Mouse (Mus musculus) thymus, adult 18-20 months (tissue): Measurements from ENCODE around the gene Vmn1r50.
"Not testable (repeated sequence)": the region's sequence is repeated elsewhere in the genome, so short reads cannot be mapped to it uniquely, and the experiment has no call there.

Experiments used
- DNase-seq, 2 experiments: peaks; one replicate each; pipeline ENCODE4 v3.0.0; 2022; ENCODE audit warnings: mixed read lengths in 2 of 2

Gene Vmn1r50

GRCm38 (mm10) chr6:90101130-90101529 lies at the start of gene Vmn1r50:
Gene Vmn1r50, plus strand, starts transcription at chr6:90101430.
- DNase-seq = no peak

GRCm38 (mm10) chr6:90078406-90078805 lies 22.8 kb upstream of the Vmn1r50 start, which contains the start of gene Vmn1r49:
Gene Vmn1r49, minus strand, starts transcription at chr6:90078506.
- no peak for DNase-seq

- DNase-seq = no peak
Observed at GRCm38 (mm10) chr6:90100566-90100965, 664 bp upstream of the Vmn1r50 start.

- not testable (repeated sequence) for DNase-seq
Observed at GRCm38 (mm10) chr6:90122296-90122695, 21.1 kb downstream of the Vmn1r50 start, which contains the start of gene Vmn1r51. Gene Vmn1r51, plus strand, starts transcription at chr6:90122596.
